In genomic region chr3:103421275-103421621, GRCm38 (mm10) we compare ENCODE assay signal across 9 mouse cellular contexts.
DNase-seq lines count a peak whose midpoint lies in the region; ATAC-seq and TF ChIP-seq lines count a peak whose summit lies in the region.
"Had no signal": no experiment of that assay in that cellular context is flagged by ENCODE, and none has a peak within 500 bp of the region (broad histone marks: within the 10 kb centered on the region; RNA-seq: fewer than 3 reads in every experiment).

No protein-coding gene starts in this region.

- peak overlapping the region; percentile 93 for H3K27ac ChIP-seq in intestine, embryonic 14.5 days (ENCODE audit: low read depth)
- no peak overlapping the region for H3K27ac ChIP-seq in intestine, postnatal 0 days (ENCODE audit: low read depth, low read length)
- peak overlapping the region; percentile 73 for H3K27ac ChIP-seq in embryonic facial prominence, embryonic 12.5 days

- TF ChIP-seq CTCF in intestine, postnatal 0 days (IDR thresholded peaks at IDR 0.05; ENCODE audit: low read depth) = no peak

- 54% methylated on average over 9 of the region's 9 CpGs for WGBS in intestine, embryonic 14.5 days
- 66% methylated on average over 9 of the region's 9 CpGs for WGBS in intestine, postnatal 0 days
- 30% methylated on average over 9 of the region's 9 CpGs for WGBS in embryonic facial prominence, embryonic 12.5 days

- no peaks in the 10 kb centered on the region for H3K27me3 ChIP-seq in intestine, embryonic 14.5 days (replicated peaks; ENCODE audit: control insufficient read depth, insufficient read depth, low read length)
- no peaks in the 10 kb centered on the region for H3K27me3 ChIP-seq in intestine, postnatal 0 days (replicated peaks; ENCODE audit: control insufficient read depth, insufficient read depth, low read length)
- no peaks in the 10 kb centered on the region for H3K27me3 ChIP-seq in embryonic facial prominence, embryonic 12.5 days

- ATAC-seq in intestine, embryonic 14.5 days (replicated peaks; ENCODE audit: low FRiP score, low TSS enrichment, low read depth) = no peak
- ATAC-seq in intestine, postnatal 0 days = no peak
- ATAC-seq in embryonic facial prominence, embryonic 12.5 days (ENCODE audit: insufficient number of reproducible peaks, insufficient read depth, low FRiP score, low TSS enrichment) = no peak
- no peak for ATAC-seq in erythroid progenitor cell, adult 5-6 weeks (replicated peaks; ENCODE audit: low FRiP score, poor library complexity, severe bottlenecking)

- no peak for DNase-seq in intestine, embryonic 14.5 days (ENCODE audit: low spot score)
- DNase-seq in kidney, adult 18-20 months = peak; percentile 27
- DNase-seq in lung, postnatal 14 days = peak; percentile 31
- no peak for DNase-seq in ovary, postnatal 14 days (ENCODE audit: low spot score)
- no peak for DNase-seq in right cerebral cortex, postnatal 14 days

- no peak overlapping the region for H3K4me3 ChIP-seq in intestine, embryonic 14.5 days (ENCODE audit: low read depth, low read length)
- H3K4me3 ChIP-seq in intestine, postnatal 0 days (ENCODE audit: low read depth, low read length) = no peak overlapping the region
- no peak overlapping the region for H3K4me3 ChIP-seq in embryonic facial prominence, embryonic 12.5 days
- H3K4me3 ChIP-seq: myocyte had no signal

- no peaks in the 10 kb centered on the region for H3K9me3 ChIP-seq in intestine, embryonic 14.5 days (ENCODE audit: control insufficient read depth, low read length)
- H3K9me3 ChIP-seq in intestine, postnatal 0 days (ENCODE audit: control insufficient read depth) = no peaks in the 10 kb centered on the region
- no peaks in the 10 kb centered on the region for H3K9me3 ChIP-seq in embryonic facial prominence, embryonic 12.5 days

- H3K36me3 ChIP-seq in intestine, embryonic 14.5 days (ENCODE audit: control insufficient read depth, insufficient read depth, low read length) = no peaks in the 10 kb centered on the region
- H3K36me3 ChIP-seq in intestine, postnatal 0 days (ENCODE audit: control insufficient read depth, insufficient read depth) = no peaks in the 10 kb centered on the region
- H3K36me3 ChIP-seq in embryonic facial prominence, embryonic 12.5 days = no peaks in the 10 kb centered on the region

- H3K4me2 ChIP-seq in intestine, embryonic 14.5 days (ENCODE audit: low read length) = no peak overlapping the region
- H3K4me2 ChIP-seq in intestine, postnatal 0 days (replicated peaks; ENCODE audit: low read depth) = no peak overlapping the region
- H3K4me2 ChIP-seq in embryonic facial prominence, embryonic 12.5 days (replicated peaks) = no peak overlapping the region

- H3K4me1 ChIP-seq in intestine, embryonic 14.5 days (replicated peaks; ENCODE audit: control insufficient read depth, insufficient read depth, low read length) = peaks cover 22% of the 10 kb centered on the region
- no peaks in the 10 kb centered on the region; the same call in 1 of the 2 replicates for H3K4me1 ChIP-seq in intestine, postnatal 0 days (replicated peaks; ENCODE audit: control insufficient read depth, insufficient read depth, low read length)
- H3K4me1 ChIP-seq in embryonic facial prominence, embryonic 12.5 days = peaks cover 24% of the 10 kb centered on the region

- H3K9ac ChIP-seq in intestine, embryonic 14.5 days (ENCODE audit: low read length) = no peak overlapping the region
- H3K9ac ChIP-seq in intestine, postnatal 0 days (ENCODE audit: low read depth, low read length) = no peak overlapping the region
- H3K9ac ChIP-seq in embryonic facial prominence, embryonic 12.5 days = no peak overlapping the region

Comparison
In these comparisons a context has a peak if more than half of its experiments do, and no peak if none do; other contexts are left out.
1. DNase-seq: peak in kidney, adult 18-20 months (single experiment) and lung, postnatal 14 days (single experiment); none in intestine, embryonic 14.5 days (single experiment), ovary, postnatal 14 days (single experiment) and right cerebral cortex, postnatal 14 days (single experiment).